Mouse (Mus musculus) bone marrow, adult 2 months (tissue): ENCODE results near the gene Slc25a13. TPM values are rescaled to one million over a fixed set of nuclear protein-coding genes. Genes with fewer than 3 reads are reported as not detected.
A peak's percentile ranks its signal among the peaks of the same experiment; 100 is the strongest.

Experiments used
- H3K27ac ChIP-seq: fragments of 200-500 bp; 2 replicates; pipeline ENCODE4 v1.5.1; 2012; ENCODE audit warnings: low read depth, mild to moderate bottlenecking, control low read depth, inconsistent platforms, low read length; ENCODE audit not compliant: control insufficient read depth, poor library complexity, insufficient read depth
- H3K4me1 ChIP-seq: fragments of 200-500 bp; 2 replicates; pipeline ENCODE4 v1.6.1; 2011; ENCODE audit warnings: low read length; ENCODE audit not compliant: control insufficient read depth, insufficient read depth
- H3K4me3 ChIP-seq: fragments of 200-500 bp; replicated peaks from 2 replicates; pipeline ENCODE3; 2011; ENCODE audit warnings: mild to moderate bottlenecking, low read depth, low read length, control low read depth; ENCODE audit not compliant: control insufficient read depth
- CTCF ChIP-seq: fragments of 200-500 bp; IDR thresholded peaks from 2 replicates; pipeline ENCODE4 v1.5.1; 2011; ENCODE audit warnings: low read length, control low read depth; ENCODE audit not compliant: control insufficient read depth, insufficient read depth
- POLR2A ChIP-seq: fragments of 200-500 bp; IDR thresholded peaks from 2 replicates; pipeline ENCODE4 v1.6.1; 2011; ENCODE audit warnings: low read depth, mild to moderate bottlenecking, control low read depth, low read length, borderline replicate concordance; ENCODE audit not compliant: control insufficient read depth
- WGBS: fragments of 180-500 bp; shearing (Covaris S2); methylation state at CpG from one replicate; pipeline ENCODE4 v1.1.7; 2018; 5-methylcytosine and 5-hydroxymethylcytosine counted together
- polyA plus RNA-seq: library from polyadenylated mRNA; stranded (reverse); fragments of >200 nt; gene quantifications from 2 replicates; pipeline ENCODE4 v1.2.4, GENCODE M21; 2011; ENCODE audit warnings: low replicate concordance; ENCODE audit not compliant: missing spikeins, insufficient read depth, insufficient read length

Gene Slc25a13
- polyA plus RNA-seq, 1 experiment, result 9.3 TPM

DNA sequence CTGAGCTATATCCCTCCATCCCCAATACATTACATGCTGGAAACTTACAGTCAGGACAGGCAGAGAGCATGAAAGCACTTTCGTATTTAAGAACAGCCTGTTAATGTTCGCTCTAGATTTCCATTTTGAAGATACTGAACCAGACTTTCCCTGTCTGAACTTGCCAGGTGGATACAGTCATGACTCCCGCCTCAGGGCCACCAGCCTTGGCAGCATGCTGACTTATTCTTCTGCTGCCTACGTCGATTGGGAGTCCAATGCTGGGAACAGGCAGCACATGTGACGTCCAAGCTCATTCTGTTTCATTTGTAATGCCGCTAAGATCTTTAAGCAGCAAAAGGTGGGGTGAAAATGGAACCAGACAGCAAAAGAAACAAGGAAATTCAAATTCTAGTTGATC, 5.7 kb upstream of the Slc25a13 start:
- WGBS, result 83% methylated on average over 7 of the region's 7 CpGs
- H3K4me3 ChIP-seq, result no peak overlapping the region
- no peak overlapping the region for H3K27ac ChIP-seq
- TF ChIP-seq POLR2A (no peak), CTCF (no peak)
- no peaks in the 10 kb centered on the region for H3K4me1 ChIP-seq

DNA sequence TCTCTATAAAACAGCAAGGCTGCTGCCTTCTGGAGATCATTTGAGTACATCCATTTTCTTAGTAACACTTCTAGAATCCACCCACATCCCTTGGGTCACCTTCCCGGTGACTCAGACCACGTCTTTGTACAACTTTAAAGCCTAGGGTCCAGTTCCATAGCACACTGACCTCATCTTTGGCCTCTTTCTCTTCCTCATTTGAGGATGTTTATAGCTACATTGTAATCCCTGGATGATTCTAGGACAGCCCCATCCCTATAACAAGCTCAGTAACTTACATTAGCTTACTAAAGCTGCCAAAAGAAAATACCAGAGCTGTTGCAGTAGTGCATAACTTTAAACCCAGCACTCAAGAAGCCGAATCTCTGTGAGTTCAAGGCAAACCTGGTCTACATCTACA, 3.6 kb upstream of the Slc25a13 start:
- WGBS, result 80% methylated on average over 3 of the region's 3 CpGs
- Histone ChIP-seq H3K27ac (no peak overlapping the region), H3K4me1 (no peaks in the 10 kb centered on the region), H3K4me3 (no peak overlapping the region)
- TF ChIP-seq POLR2A (no peak), CTCF (no peak)

DNA sequence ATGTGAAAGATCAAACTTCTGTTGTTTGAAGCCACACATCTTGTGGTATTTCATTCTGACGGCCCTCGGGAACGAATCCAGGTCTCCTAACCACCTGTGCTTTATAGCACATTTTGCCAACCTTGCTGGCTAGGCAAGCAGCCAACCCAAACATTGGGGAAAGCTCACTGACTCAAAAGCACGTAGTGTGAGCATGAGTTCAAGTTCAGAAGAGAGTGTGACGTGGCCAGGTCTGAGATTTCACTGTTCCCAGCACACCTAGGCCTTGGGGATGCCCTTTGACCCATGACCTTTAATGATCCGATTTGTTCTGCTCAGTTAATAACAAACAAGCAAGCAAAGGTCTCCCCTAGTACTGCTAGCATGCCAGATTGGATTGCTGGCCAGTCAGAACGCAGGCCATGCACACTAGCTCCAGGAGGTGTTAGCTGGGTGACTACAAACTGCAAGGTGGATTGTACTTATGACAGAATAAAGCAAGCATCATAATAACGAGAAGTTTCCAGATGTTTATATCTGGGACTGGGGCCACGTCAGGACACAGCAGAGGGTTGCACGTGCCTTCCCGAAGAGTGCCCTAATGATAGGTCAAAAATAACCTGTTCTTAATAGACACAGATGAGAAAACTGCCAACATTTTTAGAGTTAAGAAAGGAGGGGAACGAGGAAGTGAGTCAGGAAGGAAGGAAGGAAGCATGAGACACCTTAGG, 2.8 kb upstream of the Slc25a13 start:
- TF ChIP-seq CTCF, result no peak
- no peak for TF ChIP-seq POLR2A
- Histone ChIP-seq H3K27ac (no peak overlapping the region), H3K4me1 (no peaks in the 10 kb centered on the region), H3K4me3 (no peak overlapping the region)
- 62% methylated on average over 12 of the region's 12 CpGs for WGBS

DNA sequence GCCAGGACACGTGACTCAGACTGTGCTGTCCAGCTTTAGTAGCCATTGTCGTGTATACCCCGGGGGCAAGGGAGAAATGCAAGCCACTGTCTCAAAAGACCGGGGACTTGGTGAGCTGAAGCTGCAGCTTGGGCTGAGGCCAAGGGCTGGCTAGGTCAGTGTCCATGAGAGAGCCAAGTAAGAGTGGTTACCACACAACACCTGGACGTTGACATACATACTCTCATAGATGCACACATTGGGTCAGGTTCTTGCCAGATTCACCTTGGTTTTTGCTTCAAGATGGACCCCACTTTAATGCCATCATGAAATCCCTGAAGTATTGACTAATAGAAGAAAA, 283 bp upstream of the Slc25a13 start:
- TF ChIP-seq CTCF, result no peak
- no peak for TF ChIP-seq POLR2A

DNA sequence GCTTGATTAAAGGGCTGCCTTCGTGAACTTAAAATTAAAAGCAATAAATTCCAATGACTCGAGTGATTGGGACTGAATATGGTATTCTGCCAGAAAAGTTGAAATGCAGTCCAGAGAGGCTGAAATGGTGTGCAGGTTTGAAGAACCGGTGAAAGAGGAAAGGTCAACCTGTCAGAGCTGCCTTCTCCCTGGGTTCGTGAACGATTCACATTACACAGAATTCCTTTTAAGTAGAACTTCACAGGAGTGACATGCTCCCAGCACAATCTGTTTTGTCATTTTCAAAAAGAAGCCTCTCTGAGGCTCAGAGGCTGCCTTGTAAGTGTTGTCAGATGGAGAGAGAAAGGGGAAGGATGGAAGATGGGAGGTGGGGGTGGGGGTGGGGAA, 860 bp downstream of the Slc25a13 start:
- Histone ChIP-seq H3K4me3 (peak overlapping the region; percentile 68), H3K27ac (no peak overlapping the region), H3K4me1 (no peaks in the 10 kb centered on the region)
- TF ChIP-seq CTCF (no peak), POLR2A (no peak)
- 32% methylated on average over 5 of the region's 5 CpGs for WGBS

More for the DNA sequence above, 283 bp upstream of the Slc25a13 start:
- H3K4me1 ChIP-seq, result no peaks in the 10 kb centered on the region
- no peak overlapping the region for H3K27ac ChIP-seq
- 20% methylated on average over 5 of the region's 5 CpGs for WGBS
- H3K4me3 ChIP-seq, result peak overlapping the region; percentile 68

DNA sequence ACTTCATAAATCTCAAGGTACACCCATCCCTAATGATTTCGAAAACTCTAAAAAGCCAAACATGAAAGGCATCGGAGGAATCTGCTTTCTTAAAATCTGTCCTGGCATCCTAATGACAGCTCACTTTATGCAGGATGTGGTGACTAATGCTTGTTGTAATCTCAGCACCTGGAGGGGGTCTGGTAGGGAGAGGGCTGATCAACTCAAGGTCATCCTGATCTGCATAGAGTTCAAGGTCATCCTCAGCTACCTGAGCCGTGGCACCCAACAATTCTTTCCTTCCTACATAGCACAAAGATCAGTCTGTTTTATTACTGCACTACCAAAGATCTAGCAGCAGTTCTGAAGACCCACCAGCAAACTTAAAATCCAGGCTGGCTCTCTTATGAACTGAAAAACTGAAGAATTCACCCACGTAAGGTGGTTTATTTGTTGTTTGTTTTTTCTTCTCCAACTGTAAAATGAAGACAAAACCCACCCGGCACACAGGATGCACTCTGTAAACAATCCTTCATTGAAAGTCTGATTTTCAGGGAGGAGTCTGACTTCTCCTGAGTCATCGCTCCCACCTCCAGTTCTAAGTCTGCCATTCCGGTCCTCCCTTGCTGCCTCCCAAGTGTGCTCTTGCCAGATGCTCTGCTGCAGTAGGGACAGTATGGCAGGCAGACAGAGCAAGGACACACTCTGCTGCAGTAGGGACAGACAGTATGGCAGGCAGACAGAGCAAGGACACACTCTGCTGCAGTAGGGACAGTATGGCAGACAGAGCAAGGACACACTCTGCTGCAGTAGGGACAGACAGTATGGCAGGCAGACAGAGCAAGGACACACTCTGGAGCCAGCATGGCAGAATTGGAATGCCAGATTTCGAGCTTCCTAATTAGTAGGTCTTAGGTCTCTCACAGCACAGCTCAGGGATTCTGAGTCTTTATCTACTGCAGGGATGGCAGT, 4.3 kb downstream of the Slc25a13 start:
- 86% methylated on average over 8 of the region's 8 CpGs for WGBS
- Histone ChIP-seq H3K27ac (no peak overlapping the region), H3K4me1 (no peaks in the 10 kb centered on the region), H3K4me3 (no peak overlapping the region)
- TF ChIP-seq POLR2A (no peak), CTCF (no peak)

DNA sequence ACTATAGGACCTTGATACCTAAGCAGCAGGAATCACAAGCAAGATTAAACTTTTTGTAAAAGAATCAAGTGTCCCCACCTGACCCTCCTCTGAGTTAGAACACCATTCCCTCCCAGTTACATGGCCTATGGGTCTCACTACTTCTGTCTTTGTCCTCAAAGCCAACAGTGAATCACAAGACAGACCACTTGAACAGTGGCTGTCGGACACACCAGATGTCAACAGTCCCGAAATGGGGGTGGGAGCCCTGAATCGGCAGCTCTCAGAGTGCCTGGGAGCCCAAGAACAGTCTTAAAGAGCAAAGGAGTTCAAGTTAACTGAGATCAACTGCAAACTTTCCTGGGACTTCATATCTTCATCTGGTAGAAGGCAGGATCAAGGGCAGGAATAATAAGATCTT, 5.0 kb downstream of the Slc25a13 start:
- H3K4me3 ChIP-seq, result no peak overlapping the region
- no peaks in the 10 kb centered on the region for H3K4me1 ChIP-seq
- TF ChIP-seq CTCF (no peak), POLR2A (no peak)
- 83% methylated on average over 3 of the region's 3 CpGs for WGBS
- no peak overlapping the region for H3K27ac ChIP-seq

DNA sequence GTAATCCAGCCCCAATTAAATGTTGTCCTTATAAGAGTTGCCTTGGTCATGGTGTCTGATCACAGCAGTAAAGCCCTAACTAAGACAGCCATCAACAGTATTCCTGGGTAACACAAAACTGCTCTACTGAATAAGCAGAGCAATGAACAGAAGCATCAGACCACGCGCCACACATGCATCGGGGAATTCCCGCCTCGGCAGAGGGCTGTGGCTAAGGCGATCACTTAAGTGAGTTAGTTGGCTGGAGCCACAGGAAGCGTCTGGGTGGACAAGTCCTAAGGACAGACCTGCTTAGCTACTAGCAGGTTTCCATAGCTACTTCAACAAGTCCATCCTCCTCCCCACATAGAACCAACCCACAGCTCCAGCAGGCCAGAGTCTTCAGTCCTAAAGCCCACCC, 6.3 kb downstream of the Slc25a13 start:
- Histone ChIP-seq H3K4me3 (no peak overlapping the region), H3K27ac (no peak overlapping the region), H3K4me1 (no peaks in the 10 kb centered on the region)
- 84% methylated on average over 7 of the region's 7 CpGs for WGBS
- TF ChIP-seq CTCF (no peak), POLR2A (no peak)
